Mouse (Mus musculus): Measurements from ENCODE around the gene Smarcc2. TPM values are rescaled to one million over a fixed set of nuclear protein-coding genes. Genes with fewer than 3 reads are reported as not detected.
A peak's percentile ranks its signal among the peaks of the same experiment; 100 is the strongest.

Gene Smarcc2
- total and polyA plus RNA-seq, 2 experiments from 2014 or later: 134 to 223 TPM

GRCm38 (mm10) chr10:128458348-128458718 lies 715 bp upstream of the Smarcc2 start:
- WGBS: 0% methylated on average over 29 of the region's 29 CpGs
- no peaks in the 10 kb centered on the region for H3K9me3 ChIP-seq (ENCODE audit: low read length)
- peak; percentile 64 for ATAC-seq

GRCm38 (mm10) chr10:128459409-128460269 lies 591 bp downstream of the Smarcc2 start:
- no peak for TF ChIP-seq CTCF (IDR thresholded peaks at IDR 0.05; ENCODE audit: low read depth)
- DNase-seq (peak; percentile 61), ATAC-seq (peak; percentile 53)
- no peaks in the 10 kb centered on the region for H3K27me3 ChIP-seq (ENCODE audit: insufficient read depth, low read length)
- no peaks in the 10 kb centered on the region for H3K9me3 ChIP-seq (ENCODE audit: low read length)
- H3K4me2 ChIP-seq (ENCODE audit: low read depth): peak overlapping the region; percentile 57
- peak overlapping the region; percentile 86 for H3K4me3 ChIP-seq (ENCODE audit: low read depth, low read length)
- WGBS: under 1% methylated on average over 38 of the region's 67 CpGs
- peak overlapping the region; percentile 95 for H3K27ac ChIP-seq (ENCODE audit: low read depth, low read length)
- H3K9ac ChIP-seq: peak overlapping the region; percentile 90
- peaks cover 10% of the 10 kb centered on the region; the same call in 1 of the 2 replicates for H3K4me1 ChIP-seq (ENCODE audit: insufficient read depth)
- H3K36me3 ChIP-seq (ENCODE audit: insufficient read depth): peaks cover 24% of the 10 kb centered on the region

More at GRCm38 (mm10) chr10:128458348-128458718, 715 bp upstream of the Smarcc2 start:
- peak overlapping the region; percentile 57 for H3K4me2 ChIP-seq (ENCODE audit: low read depth)
- no peaks in the 10 kb centered on the region for H3K27me3 ChIP-seq (ENCODE audit: insufficient read depth, low read length)
- no peak for TF ChIP-seq CTCF (IDR thresholded peaks at IDR 0.05; ENCODE audit: low read depth)
- peak overlapping the region; percentile 90 for H3K9ac ChIP-seq
- H3K27ac ChIP-seq (ENCODE audit: low read depth, low read length): peak overlapping the region; percentile 95
- peaks cover 11% of the 10 kb centered on the region; the same call in 1 of the 2 replicates for H3K36me3 ChIP-seq (ENCODE audit: insufficient read depth)
- peaks cover 10% of the 10 kb centered on the region; the same call in 1 of the 2 replicates for H3K4me1 ChIP-seq (ENCODE audit: insufficient read depth)
- H3K4me3 ChIP-seq (ENCODE audit: low read depth, low read length): peak overlapping the region; percentile 86
- peak; percentile 94 for DNase-seq

GRCm38 (mm10) chr10:128460270-128460630 lies 1.2 kb downstream of the Smarcc2 start:
- Histone ChIP-seq H3K4me2 (ENCODE audit: low read depth) (peak overlapping the region; percentile 57), H3K4me1 (ENCODE audit: insufficient read depth) (peaks cover 10% of the 10 kb centered on the region; the same call in 1 of the 2 replicates), H3K9ac (peak overlapping the region; percentile 90), H3K9me3 (ENCODE audit: low read length) (no peaks in the 10 kb centered on the region), H3K27me3 (ENCODE audit: insufficient read depth, low read length) (no peaks in the 10 kb centered on the region), H3K27ac (ENCODE audit: low read depth, low read length) (peak overlapping the region; percentile 95; the same call in 1 of the 2 replicates), H3K36me3 (ENCODE audit: insufficient read depth) (peaks cover 29% of the 10 kb centered on the region), H3K4me3 (ENCODE audit: low read depth, low read length) (peak overlapping the region; percentile 86)
- no peak for DNase-seq
- no peak for TF ChIP-seq CTCF (IDR thresholded peaks at IDR 0.05; ENCODE audit: low read depth)
- WGBS: 2% methylated on average over 5 of the region's 5 CpGs
- no peak for ATAC-seq

- Histone ChIP-seq H3K4me2 (ENCODE audit: low read depth) (no peak overlapping the region), H3K27ac (ENCODE audit: low read depth, low read length) (no peak overlapping the region), H3K27me3 (ENCODE audit: insufficient read depth, low read length) (no peaks in the 10 kb centered on the region), H3K4me3 (ENCODE audit: low read depth, low read length) (no peak overlapping the region), H3K4me1 (ENCODE audit: insufficient read depth) (no peaks in the 10 kb centered on the region), H3K36me3 (ENCODE audit: insufficient read depth) (peaks cover 83% of the 10 kb centered on the region), H3K9ac (no peak overlapping the region), H3K9me3 (ENCODE audit: low read length) (no peaks in the 10 kb centered on the region)
- TF ChIP-seq CTCF (IDR thresholded peaks at IDR 0.05; ENCODE audit: low read depth): no peak
- DNase-seq (no peak), ATAC-seq (no peak)
- WGBS: 85% methylated on average over 12 of the region's 12 CpGs
Observed at GRCm38 (mm10) chr10:128474366-128474765, 15.3 kb downstream of the Smarcc2 start.

- Histone ChIP-seq H3K27ac (ENCODE audit: low read depth, low read length) (no peak overlapping the region), H3K4me2 (ENCODE audit: low read depth) (no peak overlapping the region), H3K4me1 (ENCODE audit: insufficient read depth) (no peaks in the 10 kb centered on the region), H3K9me3 (ENCODE audit: low read length) (no peaks in the 10 kb centered on the region), H3K4me3 (ENCODE audit: low read depth, low read length) (no peak overlapping the region), H3K27me3 (ENCODE audit: insufficient read depth, low read length) (no peaks in the 10 kb centered on the region), H3K36me3 (ENCODE audit: insufficient read depth) (peaks cover 87% of the 10 kb centered on the region), H3K9ac (no peak overlapping the region)
- TF ChIP-seq CTCF (IDR thresholded peaks at IDR 0.05; ENCODE audit: low read depth): no peak
- DNase-seq (no peak), ATAC-seq (no peak)
- 88% methylated on average over 7 of the region's 7 CpGs for WGBS
Observed at GRCm38 (mm10) chr10:128486370-128486769, 27.3 kb downstream of the Smarcc2 start.

- DNase-seq (no peak), ATAC-seq (no peak)
- 89% methylated on average over 22 of the region's 22 CpGs for WGBS
- Histone ChIP-seq H3K9me3 (ENCODE audit: low read length) (no peaks in the 10 kb centered on the region), H3K27ac (ENCODE audit: low read depth, low read length) (no peak overlapping the region), H3K4me1 (ENCODE audit: insufficient read depth) (no peaks in the 10 kb centered on the region), H3K4me3 (ENCODE audit: low read depth, low read length) (no peak overlapping the region), H3K9ac (no peak overlapping the region), H3K36me3 (ENCODE audit: insufficient read depth) (peaks cover 77% of the 10 kb centered on the region), H3K27me3 (ENCODE audit: insufficient read depth, low read length) (no peaks in the 10 kb centered on the region), H3K4me2 (ENCODE audit: low read depth) (no peak overlapping the region)
- TF ChIP-seq CTCF (IDR thresholded peaks at IDR 0.05; ENCODE audit: low read depth): no peak
Observed at GRCm38 (mm10) chr10:128487861-128488712, 29.0 kb downstream of the Smarcc2 start.

All from forebrain, postnatal 0 days (tissue).